ENCODE assay signal across 10 mouse cellular contexts in the genomic region with DNA sequence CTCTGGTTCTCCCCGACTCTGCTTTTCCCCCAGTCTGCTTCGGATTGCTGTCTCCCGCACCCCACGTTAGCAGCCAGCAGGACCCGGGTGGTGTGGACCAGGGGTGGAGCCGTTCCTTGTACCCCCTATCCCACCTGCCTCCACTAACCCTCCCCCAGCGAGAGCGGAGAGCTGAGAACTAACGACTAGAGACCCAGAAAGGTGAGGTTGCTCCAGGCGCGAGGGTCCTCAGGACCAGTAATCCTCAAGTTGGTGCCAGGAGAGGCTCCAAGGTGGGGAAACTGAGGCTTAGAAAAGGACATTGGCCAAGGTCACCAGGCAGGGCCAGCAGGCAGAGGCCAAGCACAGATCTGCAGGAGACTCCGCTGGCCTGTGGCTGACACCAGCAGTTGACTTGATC. TPM values are rescaled to one million over a fixed set of nuclear protein-coding genes. Genes with fewer than 3 reads are reported as not detected.
DNase-seq lines count a peak whose midpoint lies in the region; ATAC-seq and TF ChIP-seq lines count a peak whose summit lies in the region.
"Had no signal": no experiment of that assay in that cellular context is flagged by ENCODE, and none has a peak within 500 bp of the region (broad histone marks: within the 10 kb centered on the region; RNA-seq: fewer than 3 reads in every experiment).

No protein-coding gene starts in this region.

- no peak overlapping the region for H3K27ac ChIP-seq in heart, postnatal 0 days (ENCODE audit: low read depth)
- H3K27ac ChIP-seq in embryonic facial prominence, embryonic 10.5 days (replicated peaks), result no peak overlapping the region
- H3K27ac ChIP-seq in intestine, embryonic 15.5 days, result no peak overlapping the region
- H3K27ac ChIP-seq in thymus, adult 2 months (ENCODE audit: control insufficient read depth, insufficient read depth, low read length), result no peak overlapping the region
- H3K27ac ChIP-seq: macrophage had no signal

- no peak for TF ChIP-seq EP300 in heart, postnatal 0 days (IDR thresholded peaks at IDR 0.05; ENCODE audit: low read depth)

- H3K36me3 ChIP-seq in heart, postnatal 0 days (replicated peaks; ENCODE audit: control insufficient read depth, insufficient read depth, low read length), result no peaks in the 10 kb centered on the region
- no peaks in the 10 kb centered on the region for H3K36me3 ChIP-seq in embryonic facial prominence, embryonic 10.5 days (replicated peaks)
- no peaks in the 10 kb centered on the region for H3K36me3 ChIP-seq in intestine, embryonic 15.5 days
- H3K36me3 ChIP-seq in thymus, adult 2 months (ENCODE audit: control insufficient read depth, insufficient read depth, low read length), result no peaks in the 10 kb centered on the region

- peaks cover 95% of the 10 kb centered on the region for H3K27me3 ChIP-seq in heart, postnatal 0 days (ENCODE audit: control insufficient read depth, insufficient read depth, low read length)
- H3K27me3 ChIP-seq in embryonic facial prominence, embryonic 10.5 days (replicated peaks; ENCODE audit: low read depth, poor library complexity, severe bottlenecking), result peaks cover 98% of the 10 kb centered on the region
- H3K27me3 ChIP-seq in intestine, embryonic 15.5 days (replicated peaks), result peaks cover 82% of the 10 kb centered on the region
- H3K27me3 ChIP-seq in thymus, adult 2 months (ENCODE audit: control insufficient read depth, insufficient read depth, low read length), result peaks cover 20% of the 10 kb centered on the region

- no peak overlapping the region for H3K9ac ChIP-seq in heart, postnatal 0 days (replicated peaks; ENCODE audit: low read depth, low read length)
- no peak overlapping the region for H3K9ac ChIP-seq in intestine, embryonic 15.5 days

- no peak for DNase-seq in heart, postnatal 0 days (ENCODE audit: low spot score)
- DNase-seq in heart, adult 9 months (ENCODE audit: low spot score in 2 of 2), result no peak
- no peak for DNase-seq in embryonic facial prominence, embryonic 10.5 days (ENCODE audit: low spot score)
- peak; percentile 50 for DNase-seq in neural tube, embryonic 10.5 days (ENCODE audit: extremely low spot score, low spot score)
- no peak for DNase-seq in left cerebral cortex, adult 9 months (ENCODE audit: low spot score in 2 of 2)
- DNase-seq in adipocyte (ENCODE audit: low spot score), result no peak
- DNase-seq in thymus, adult 2 months, result no peak
- DNase-seq: gastrocnemius, postnatal 10 days had no signal

- no peak for TF ChIP-seq POLR2A in thymus, adult 2 months (IDR thresholded peaks at IDR 0.05; ENCODE audit: control insufficient read depth, extremely low read depth, insufficient read depth, low read length, poor library complexity)

- H3K4me3 ChIP-seq in heart, postnatal 0 days (ENCODE audit: low read depth, low read length), result peak overlapping the region; percentile 53
- peak overlapping the region; percentile 67 for H3K4me3 ChIP-seq in embryonic facial prominence, embryonic 10.5 days
- H3K4me3 ChIP-seq in intestine, embryonic 15.5 days (replicated peaks), result peak overlapping the region; percentile 49
- H3K4me3 ChIP-seq in thymus, adult 2 months (ENCODE audit: control insufficient read depth, insufficient read depth, low read length), result no peak overlapping the region

- peaks cover 4% of the 10 kb centered on the region for H3K4me1 ChIP-seq in heart, postnatal 0 days (ENCODE audit: control insufficient read depth, insufficient read depth)
- peaks cover 23% of the 10 kb centered on the region for H3K4me1 ChIP-seq in embryonic facial prominence, embryonic 10.5 days
- H3K4me1 ChIP-seq in intestine, embryonic 15.5 days (replicated peaks), result peaks cover 13% of the 10 kb centered on the region
- 0 out of 2 replicates have a peak, but pooled peaks cover 6% of the 10 kb centered on the region for H3K4me1 ChIP-seq in thymus, adult 2 months (replicated peaks; ENCODE audit: control insufficient read depth, insufficient read depth, low read length)

- H3K9me3 ChIP-seq in heart, postnatal 0 days (replicated peaks; ENCODE audit: control insufficient read depth, low read length), result no peaks in the 10 kb centered on the region
- H3K9me3 ChIP-seq in embryonic facial prominence, embryonic 10.5 days, result no peaks in the 10 kb centered on the region
- H3K9me3 ChIP-seq in intestine, embryonic 15.5 days, result no peaks in the 10 kb centered on the region

- 2% methylated on average over 12 of the region's 12 CpGs for WGBS in heart, postnatal 0 days
- WGBS in embryonic facial prominence, embryonic 10.5 days, result 2% methylated on average over 12 of the region's 12 CpGs
- 2% methylated on average over 11 of the region's 12 CpGs for WGBS in intestine, embryonic 15.5 days
- WGBS in thymus, adult 2 months, result 6% methylated on average over 12 of the region's 12 CpGs

- no peak for TF ChIP-seq CTCF in heart, postnatal 0 days (IDR thresholded peaks at IDR 0.05; ENCODE audit: low read depth)
- no peak for TF ChIP-seq CTCF in thymus, adult 2 months (IDR thresholded peaks at IDR 0.05; ENCODE audit: borderline replicate concordance, control insufficient read depth, extremely low read depth, insufficient read depth, low read length, poor library complexity)

- no peak for ATAC-seq in heart, postnatal 0 days (ENCODE audit: insufficient read depth, low read depth)
- no peak for ATAC-seq in intestine, embryonic 15.5 days

- peak overlapping the region; percentile 84 for H3K4me2 ChIP-seq in heart, postnatal 0 days (ENCODE audit: low read depth, low read length)
- H3K4me2 ChIP-seq in intestine, embryonic 15.5 days (replicated peaks), result peak overlapping the region; percentile 94

RNA-seq across cellular contexts. Expression of gene Cabp7, which starts 0.7 kb away (rescaled TPM):
- total RNA-seq in heart, postnatal 0 days (2014; rRNA removed; ENCODE audit: low replicate concordance), result not detected in 2 replicates
- polyA plus RNA-seq in heart, postnatal 0 days (2015; fragmentation: Nextera tagmentation; extraction: Ambion mirVana), result 0.07 TPM in 1 of 2 replicates, not detected in the other
- 0.19 and 0.57 TPM in 2 replicates for polyA plus RNA-seq in embryonic facial prominence, embryonic 10.5 days (2016; fragmentation: Nextera tagmentation; extraction: Ambion mirVana)
- 0.13 and 0.21 TPM in 2 replicates for polyA plus RNA-seq in intestine, embryonic 15.5 days (2015; fragmentation: Nextera tagmentation; extraction: Ambion mirVana)
- 0.11 and 0.19 TPM in 2 replicates for polyA plus RNA-seq in thymus, adult 2 months (2012; rRNA removed)

RNA-seq across cellular contexts. Expression of gene Zmat5, which starts 42.8 kb away (rescaled TPM):
- 35.1 and 51.2 TPM in 2 replicates for total RNA-seq in heart, postnatal 0 days (2014; rRNA removed; ENCODE audit: low replicate concordance)
- polyA plus RNA-seq in heart, postnatal 0 days (2015; fragmentation: Nextera tagmentation; extraction: Ambion mirVana), result 50.5 and 54.1 TPM in 2 replicates
- 75.4 and 82.4 TPM in 2 replicates for polyA plus RNA-seq in embryonic facial prominence, embryonic 10.5 days (2016; fragmentation: Nextera tagmentation; extraction: Ambion mirVana)
- polyA plus RNA-seq in intestine, embryonic 15.5 days (2015; fragmentation: Nextera tagmentation; extraction: Ambion mirVana), result 60.9 and 63.0 TPM in 2 replicates
- 66.0 and 73.8 TPM in 2 replicates for polyA plus RNA-seq in thymus, adult 2 months (2012; rRNA removed)

RNA-seq across cellular contexts. Expression of gene Uqcr10, which starts 43.1 kb away (rescaled TPM):
- 721 and 837 TPM in 2 replicates for total RNA-seq in heart, postnatal 0 days (2014; rRNA removed; ENCODE audit: low replicate concordance)
- polyA plus RNA-seq in heart, postnatal 0 days (2015; fragmentation: Nextera tagmentation; extraction: Ambion mirVana), result 3,434 and 3,656 TPM in 2 replicates
- polyA plus RNA-seq in embryonic facial prominence, embryonic 10.5 days (2016; fragmentation: Nextera tagmentation; extraction: Ambion mirVana), result 661 and 685 TPM in 2 replicates
- 1,117 and 1,212 TPM in 2 replicates for polyA plus RNA-seq in intestine, embryonic 15.5 days (2015; fragmentation: Nextera tagmentation; extraction: Ambion mirVana)
- 662 and 850 TPM in 2 replicates for polyA plus RNA-seq in thymus, adult 2 months (2012; rRNA removed)
